Mouse (Mus musculus): ENCODE results near the gene Glis3. TPM values are rescaled to one million over a fixed set of nuclear protein-coding genes. Genes with fewer than 3 reads are reported as not detected.

Gene Glis3
- total RNA-seq, 2 experiments from 2014 or later, result 0.92 to 1.8 TPM

GRCm38 (mm10) chr19:28306036-28306435, 373.8 kb downstream of the Glis3 start:
- DNase-seq, result no peak

- no peak for DNase-seq
These were observed 374.4 kb downstream of the Glis3 start for GRCm38 (mm10) chr19:28305510-28305909.

- no peak for DNase-seq
These were observed 377.0 kb downstream of the Glis3 start for GRCm38 (mm10) chr19:28302831-28303242.

GRCm38 (mm10) chr19:28300226-28300625, 379.7 kb downstream of the Glis3 start:
- DNase-seq, result no peak

- no peak for DNase-seq
These were observed 380.6 kb downstream of the Glis3 start for GRCm38 (mm10) chr19:28299211-28299775.

GRCm38 (mm10) chr19:28298669-28299068, 381.2 kb downstream of the Glis3 start:
- DNase-seq, result no peak

GRCm38 (mm10) chr19:28291596-28291995, 388.3 kb downstream of the Glis3 start:
- DNase-seq, result no peak

GRCm38 (mm10) chr19:28289457-28289856, 390.4 kb downstream of the Glis3 start:
- DNase-seq, result no peak

GRCm38 (mm10) chr19:28287431-28287830, 392.4 kb downstream of the Glis3 start:
- DNase-seq, result no peak

- no peak for DNase-seq
These were observed 395.7 kb downstream of the Glis3 start for GRCm38 (mm10) chr19:28284098-28284569.

GRCm38 (mm10) chr19:28283241-28284097, 396.4 kb downstream of the Glis3 start:
- DNase-seq, result no peak

GRCm38 (mm10) chr19:28281405-28281804, 398.5 kb downstream of the Glis3 start:
- no peak for DNase-seq

GRCm38 (mm10) chr19:28277104-28277503, 402.8 kb downstream of the Glis3 start:
- DNase-seq, result no peak

- DNase-seq, result no peak
These were observed 405.4 kb downstream of the Glis3 start for GRCm38 (mm10) chr19:28274501-28274900.

- no peak for DNase-seq
These were observed 405.9 kb downstream of the Glis3 start for GRCm38 (mm10) chr19:28273946-28274345.

- DNase-seq, result no peak
These were observed 413.0 kb downstream of the Glis3 start for GRCm38 (mm10) chr19:28266850-28267249.

- no peak for DNase-seq
These were observed 414.1 kb downstream of the Glis3 start for GRCm38 (mm10) chr19:28265776-28266175.

- DNase-seq, result no peak
These were observed 420.8 kb downstream of the Glis3 start for GRCm38 (mm10) chr19:28258907-28259675.

GRCm38 (mm10) chr19:28258480-28258879, 421.4 kb downstream of the Glis3 start:
- no peak for DNase-seq

- DNase-seq, result no peak
These were observed 432.5 kb downstream of the Glis3 start for GRCm38 (mm10) chr19:28247345-28247744.

- no peak for DNase-seq
These were observed 433.7 kb downstream of the Glis3 start for GRCm38 (mm10) chr19:28246186-28246585.

- no peak for DNase-seq
These were observed 441.8 kb downstream of the Glis3 start for GRCm38 (mm10) chr19:28238073-28238472.

GRCm38 (mm10) chr19:28237621-28238020, 442.3 kb downstream of the Glis3 start:
- DNase-seq, result no peak

Measured in heart, adult 18-20 months (tissue).